Mouse (Mus musculus) right cerebral cortex, adult 18-20 months (tissue): ENCODE results near the gene Fchsd2.

Experiments used
- DNase-seq: peaks from one replicate; pipeline ENCODE4 v3.0.0; 2022; ENCODE audit warnings: mixed read lengths

The Fchsd2 gene

GRCm38 (mm10) chr7:101292696-101293095 lies 200.0 kb downstream of the Fchsd2 start:
- DNase-seq = no peak

GRCm38 (mm10) chr7:101293138-101293537 lies 200.5 kb downstream of the Fchsd2 start:
- DNase-seq = no peak

GRCm38 (mm10) chr7:101293611-101294010 lies 200.9 kb downstream of the Fchsd2 start:
- DNase-seq = no peak

GRCm38 (mm10) chr7:101295438-101295837 lies 202.8 kb downstream of the Fchsd2 start:
- no peak for DNase-seq

GRCm38 (mm10) chr7:101296252-101297022 lies 203.8 kb downstream of the Fchsd2 start:
- peak; percentile 93 for DNase-seq

GRCm38 (mm10) chr7:101297023-101297405 lies 204.4 kb downstream of the Fchsd2 start:
- no peak for DNase-seq

- no peak for DNase-seq
Measured at GRCm38 (mm10) chr7:101298375-101298774, 205.7 kb downstream of the Fchsd2 start.

GRCm38 (mm10) chr7:101301361-101301880 lies 208.8 kb downstream of the Fchsd2 start:
- DNase-seq = no peak

GRCm38 (mm10) chr7:101301881-101302456 lies 209.3 kb downstream of the Fchsd2 start, which contains the start of gene Atg16l2:
Atg16l2 (minus strand) TSS chr7:101302251.
- DNase-seq = peak; percentile 95

GRCm38 (mm10) chr7:101302691-101303090 lies 210.0 kb downstream of the Fchsd2 start:
- no peak for DNase-seq

- DNase-seq = no peak
Measured at GRCm38 (mm10) chr7:101306841-101307240, 214.2 kb downstream of the Fchsd2 start.

GRCm38 (mm10) chr7:101309985-101310326 lies 217.3 kb downstream of the Fchsd2 start:
- DNase-seq = no peak

- DNase-seq = peak; percentile 98
Measured at GRCm38 (mm10) chr7:101310327-101311028, 217.8 kb downstream of the Fchsd2 start.

- no peak for DNase-seq
Measured at GRCm38 (mm10) chr7:101311061-101311460, 218.4 kb downstream of the Fchsd2 start.

GRCm38 (mm10) chr7:101313033-101313432 lies 220.4 kb downstream of the Fchsd2 start:
- DNase-seq = no peak

GRCm38 (mm10) chr7:101314396-101314795 lies 221.7 kb downstream of the Fchsd2 start:
- peak; percentile 86 for DNase-seq

GRCm38 (mm10) chr7:101315699-101316098 lies 223.0 kb downstream of the Fchsd2 start:
- no peak for DNase-seq

GRCm38 (mm10) chr7:101316591-101317001 lies 223.9 kb downstream of the Fchsd2 start:
- DNase-seq = no peak

GRCm38 (mm10) chr7:101317014-101317413 lies 224.4 kb downstream of the Fchsd2 start, which contains the start of gene Stard10:
Stard10 (plus strand) TSS chr7:101317086.
- no peak for DNase-seq

GRCm38 (mm10) chr7:101318848-101319247 lies 226.2 kb downstream of the Fchsd2 start:
- DNase-seq = no peak

- DNase-seq = no peak
Measured at GRCm38 (mm10) chr7:101319796-101320195, 227.1 kb downstream of the Fchsd2 start.

GRCm38 (mm10) chr7:101320399-101321217 lies 227.9 kb downstream of the Fchsd2 start:
- DNase-seq = peak; percentile 49
